ENCODE assay signal across 9 mouse cellular contexts in the genomic region with DNA sequence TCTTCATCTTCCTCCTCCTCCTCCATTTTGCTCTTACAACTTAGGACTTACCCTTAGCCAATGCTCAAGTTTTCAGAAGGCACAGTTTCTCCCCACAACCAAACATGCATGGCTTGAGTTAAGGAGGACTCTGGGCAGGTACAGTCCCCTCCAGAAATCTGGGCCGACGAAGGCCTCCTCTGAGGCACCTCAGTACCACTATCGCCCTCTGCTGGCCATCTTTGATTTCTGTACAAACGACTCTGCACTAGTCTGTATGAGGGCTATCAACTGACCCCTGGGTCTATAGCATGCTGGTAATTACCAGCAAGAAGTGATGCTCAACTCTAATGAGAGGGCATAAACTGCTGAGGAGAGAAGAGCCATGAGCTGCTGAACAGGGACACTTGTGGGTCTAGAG. TPM values are rescaled to one million over a fixed set of nuclear protein-coding genes. Genes with fewer than 3 reads are reported as not detected.
A peak's percentile ranks its signal among the peaks of the same experiment; 100 is the strongest.
DNase-seq lines count a peak whose midpoint lies in the region; ATAC-seq and TF ChIP-seq lines count a peak whose summit lies in the region.
"Had no signal": no experiment of that assay in that cellular context is flagged by ENCODE, and none has a peak within 500 bp of the region (broad histone marks: within the 10 kb centered on the region; RNA-seq: fewer than 3 reads in every experiment).

No protein-coding gene starts in this region.

- peak; percentile 69 for TF ChIP-seq CTCF in kidney, adult 2 months (conservative IDR thresholded peaks at IDR 0.05; ENCODE audit: insufficient read depth, insufficient read length, low read depth, low read length)

- no peaks in the 10 kb centered on the region for H3K27me3 ChIP-seq in kidney, adult 2 months (replicated peaks; ENCODE audit: control insufficient read depth, insufficient read depth, low read length)
- no peaks in the 10 kb centered on the region for H3K27me3 ChIP-seq in kidney, embryonic 14.5 days (ENCODE audit: control insufficient read depth, insufficient read depth, low read length)
- H3K27me3 ChIP-seq in limb, embryonic 12.5 days = peaks cover 12% of the 10 kb centered on the region

- no peaks in the 10 kb centered on the region; the same call in 1 of the 2 replicates for H3K9me3 ChIP-seq in kidney, embryonic 14.5 days (ENCODE audit: control insufficient read depth, low read length)
- H3K9me3 ChIP-seq in limb, embryonic 12.5 days = peaks cover 4% of the 10 kb centered on the region; the same call in 1 of the 2 replicates

- WGBS in kidney, adult 2 months = 5% methylated on average over 4 of the region's 4 CpGs
- WGBS in kidney, embryonic 14.5 days = 2% methylated on average over 4 of the region's 4 CpGs
- 5% methylated on average over 4 of the region's 4 CpGs for WGBS in limb, embryonic 12.5 days

- H3K4me3 ChIP-seq in kidney, adult 2 months (ENCODE audit: insufficient read depth, low read depth, low read length) = no peak overlapping the region
- no peak overlapping the region for H3K4me3 ChIP-seq in kidney, embryonic 14.5 days (ENCODE audit: low read length)
- H3K4me3 ChIP-seq in limb, embryonic 12.5 days (replicated peaks) = no peak overlapping the region
- H3K4me3 ChIP-seq: megakaryocyte, embryonic 14.5 days had no signal

- no peak overlapping the region for H3K4me2 ChIP-seq in kidney, embryonic 14.5 days (replicated peaks; ENCODE audit: low read depth, low read length)
- no peak overlapping the region for H3K4me2 ChIP-seq in limb, embryonic 12.5 days

- TF ChIP-seq POLR2A in kidney, adult 2 months (IDR thresholded peaks at IDR 0.05; ENCODE audit: low read depth, low read length) = no peak

- ATAC-seq in kidney, embryonic 14.5 days (ENCODE audit: low FRiP score, low TSS enrichment) = no peak
- peak; percentile 21; the same call in 1 of the 2 replicates for ATAC-seq in granulocyte monocyte progenitor cell, adult 5-6 weeks (replicated peaks; ENCODE audit: poor library complexity, severe bottlenecking)
- 0 out of 2 replicates have a peak, but pooled peaks have one; percentile 31 for ATAC-seq in limb, embryonic 12.5 days (ENCODE audit: insufficient number of reproducible peaks, insufficient read depth, low FRiP score, low TSS enrichment, low read depth)
- peak; percentile 65 for ATAC-seq in neutrophil, adult 5-6 weeks (ENCODE audit: extremely low read depth, insufficient number of reproducible peaks, low FRiP score, poor library complexity, severe bottlenecking)

- DNase-seq in kidney, adult 2 months = peak; percentile 40
- peak; percentile 25 for DNase-seq in MEL-GATA-1-ER (ENCODE audit: extremely low read depth, low read depth)
- DNase-seq in cerebellum, adult 11-12 months = peak; percentile 63
- peak; percentile 89 for DNase-seq in thymus, postnatal 4 days

- no peaks in the 10 kb centered on the region for H3K4me1 ChIP-seq in kidney, adult 2 months (ENCODE audit: control insufficient read depth, insufficient read depth, low read length)
- no peaks in the 10 kb centered on the region for H3K4me1 ChIP-seq in kidney, embryonic 14.5 days (ENCODE audit: control insufficient read depth, insufficient read depth, low read length)
- H3K4me1 ChIP-seq in limb, embryonic 12.5 days (replicated peaks) = peaks cover under 1% of the 10 kb centered on the region

- no peaks in the 10 kb centered on the region for H3K36me3 ChIP-seq in kidney, adult 2 months (ENCODE audit: control insufficient read depth, insufficient read depth, low read length)
- H3K36me3 ChIP-seq in kidney, embryonic 14.5 days (ENCODE audit: control insufficient read depth, insufficient read depth, low read length) = no peaks in the 10 kb centered on the region
- no peaks in the 10 kb centered on the region for H3K36me3 ChIP-seq in limb, embryonic 12.5 days

- no peak overlapping the region for H3K9ac ChIP-seq in kidney, embryonic 14.5 days (ENCODE audit: low read depth, low read length)
- H3K9ac ChIP-seq in limb, embryonic 12.5 days (replicated peaks) = no peak overlapping the region

- no peak overlapping the region for H3K27ac ChIP-seq in kidney, adult 2 months (ENCODE audit: insufficient read depth, low read depth, low read length)
- H3K27ac ChIP-seq in kidney, embryonic 14.5 days (ENCODE audit: low read depth, low read length) = no peak overlapping the region
- H3K27ac ChIP-seq in limb, embryonic 12.5 days = no peak overlapping the region

RNA-seq across cellular contexts. Expression of a gene that starts 4.5 kb away (rescaled TPM):
- polyA plus RNA-seq in kidney, adult 2 months (2012; rRNA removed) = 0.08 and 0.10 TPM in 2 replicates
- 0.18 and 0.23 TPM in 2 replicates for polyA plus RNA-seq in kidney, embryonic 14.5 days (2014; fragmentation: Nextera tagmentation; extraction: Ambion mirVana)
- 1.4 and 3.8 TPM in 2 replicates for total RNA-seq in granulocyte monocyte progenitor cell, adult 5-6 weeks (2014; fragmentation: Nextera tagmentation)
- 2.7 and 4.5 TPM in 2 replicates for total RNA-seq in granulocyte monocyte progenitor cell, adult 5-6 weeks (2017)
- polyA plus RNA-seq in limb, embryonic 12.5 days (2016; fragmentation: Nextera tagmentation; extraction: Ambion mirVana) = 0.33 and 0.38 TPM in 2 replicates
- 4.3 and 4.9 TPM in 2 replicates for total RNA-seq in neutrophil, adult 5-6 weeks (2017)

RNA-seq across cellular contexts. Expression of a gene that starts 47.4 kb away (rescaled TPM):
- 1.9 and 4.7 TPM in 2 replicates for polyA plus RNA-seq in kidney, adult 2 months (2012; rRNA removed)
- polyA plus RNA-seq in kidney, embryonic 14.5 days (2014; fragmentation: Nextera tagmentation; extraction: Ambion mirVana) = 5.9 and 10.0 TPM in 2 replicates
- 60.0 and 80.7 TPM in 2 replicates for total RNA-seq in granulocyte monocyte progenitor cell, adult 5-6 weeks (2014; fragmentation: Nextera tagmentation)
- 64.1 and 70.9 TPM in 2 replicates for total RNA-seq in granulocyte monocyte progenitor cell, adult 5-6 weeks (2017)
- 2.4 and 2.8 TPM in 2 replicates for polyA plus RNA-seq in limb, embryonic 12.5 days (2016; fragmentation: Nextera tagmentation; extraction: Ambion mirVana)
- 778 and 787 TPM in 2 replicates for total RNA-seq in neutrophil, adult 5-6 weeks (2017)

Comparison
In these comparisons a context has a peak if more than half of its experiments do, and no peak if none do; other contexts are left out.
1. DNase-seq: peak in every context shown above with its lines; median percentile 89 in thymus, postnatal 4 days; 63 in cerebellum, adult 11-12 months; 40 in kidney, adult 2 months; 25 in MEL-GATA-1-ER.